Mouse (Mus musculus): ENCODE data around the gene Ethe1. TPM values are rescaled to one million over a fixed set of nuclear protein-coding genes. Genes with fewer than 3 reads are reported as not detected.

Ethe1 gene
- polyA plus RNA-seq, 2 experiments, result 19.9 to 30.7 TPM

DNA sequence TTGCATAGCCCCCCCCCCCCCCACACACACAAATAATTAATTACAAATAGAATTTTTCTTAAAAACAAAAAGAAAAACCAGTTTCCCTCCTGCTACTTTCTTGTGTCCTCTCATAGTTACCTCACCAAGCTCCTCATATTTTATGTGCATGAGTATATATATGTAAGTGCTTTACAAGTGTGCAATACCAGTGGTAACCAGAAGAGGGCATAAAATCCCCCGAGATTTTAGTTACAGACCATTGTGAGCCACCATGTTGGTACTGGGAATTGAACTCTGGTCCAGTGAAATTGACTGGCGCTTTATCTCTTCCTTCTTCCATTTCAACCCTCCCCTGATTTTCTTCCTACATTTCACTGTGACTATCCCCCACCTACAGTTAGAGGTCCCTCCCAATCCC lies 42.8 kb upstream of the Ethe1 start:
- H3K4me2 ChIP-seq (replicated peaks; ENCODE audit: low read depth, low read length, severe bottlenecking), result no peak overlapping the region
- H3K9ac ChIP-seq (ENCODE audit: low read depth, low read length, severe bottlenecking), result no peak overlapping the region
- H3K9me3 ChIP-seq (ENCODE audit: control insufficient read depth, low read length), result no peaks in the 10 kb centered on the region
- H3K36me3 ChIP-seq (ENCODE audit: control insufficient read depth, insufficient read depth, low read length), result peaks cover 14% of the 10 kb centered on the region
- no peak for TF ChIP-seq POLR2A (IDR thresholded peaks at IDR 0.05; ENCODE audit: borderline replicate concordance, extremely low read depth, insufficient read depth, insufficient read length)
- H3K27ac ChIP-seq (replicated peaks; ENCODE audit: low read depth, low read length), result no peak overlapping the region
- WGBS, result 82% methylated on average over 2 of the region's 2 CpGs
- ATAC-seq (ENCODE audit: low FRiP score, low read depth) (no peak), DNase-seq (ENCODE audit: low spot score) (no peak)
- no peaks in the 10 kb centered on the region for H3K27me3 ChIP-seq (ENCODE audit: control insufficient read depth, insufficient read depth, low read length)
- H3K4me3 ChIP-seq (replicated peaks; ENCODE audit: low read length), result no peak overlapping the region
- peaks cover 8% of the 10 kb centered on the region; the same call in 1 of the 2 replicates for H3K4me1 ChIP-seq (ENCODE audit: control insufficient read depth, insufficient read depth, low read length)

GRCm38 (mm10) chr7:24546068-24546614 lies 41.2 kb upstream of the Ethe1 start, which contains the start of the genes Pinlyp and Xrcc1:
Gene Pinlyp (minus strand): TSS chr7:24546118.
Gene Xrcc1 (plus strand): TSS chr7:24546289.
- no peak for ATAC-seq (ENCODE audit: low FRiP score, low read depth)
- WGBS, result 30% methylated on average over 13 of the region's 13 CpGs
- Histone ChIP-seq H3K4me1 (ENCODE audit: control insufficient read depth, insufficient read depth, low read length) (peaks cover 8% of the 10 kb centered on the region; the same call in 1 of the 2 replicates), H3K4me2 (replicated peaks; ENCODE audit: low read depth, low read length, severe bottlenecking) (peak within 1 kb of the TSS; percentile 65), H3K27ac (replicated peaks; ENCODE audit: low read depth, low read length) (peak within 1 kb of the TSS; percentile 58; the same call in 1 of the 2 replicates), H3K36me3 (ENCODE audit: control insufficient read depth, insufficient read depth, low read length) (peaks cover 27% of the 10 kb centered on the region), H3K27me3 (ENCODE audit: control insufficient read depth, insufficient read depth, low read length) (no peaks in the 10 kb centered on the region), H3K9ac (ENCODE audit: low read depth, low read length, severe bottlenecking) (peak within 1 kb of the TSS; percentile 74), H3K4me3 (replicated peaks; ENCODE audit: low read length) (peak within 1 kb of the TSS; percentile 80), H3K9me3 (ENCODE audit: control insufficient read depth, low read length) (no peaks in the 10 kb centered on the region)
- TF ChIP-seq POLR2A (IDR thresholded peaks at IDR 0.05; ENCODE audit: borderline replicate concordance, extremely low read depth, insufficient read depth, insufficient read length), result no peak
- DNase-seq (ENCODE audit: low spot score), result no peak

GRCm38 (mm10) chr7:24546634-24547389 lies 40.5 kb upstream of the Ethe1 start:
- Histone ChIP-seq H3K4me3 (replicated peaks; ENCODE audit: low read length) (peak overlapping the region; percentile 80), H3K9me3 (ENCODE audit: control insufficient read depth, low read length) (no peaks in the 10 kb centered on the region), H3K27ac (replicated peaks; ENCODE audit: low read depth, low read length) (peak overlapping the region; percentile 58; the same call in 1 of the 2 replicates), H3K4me2 (replicated peaks; ENCODE audit: low read depth, low read length, severe bottlenecking) (peak overlapping the region; percentile 65), H3K36me3 (ENCODE audit: control insufficient read depth, insufficient read depth, low read length) (peaks cover 33% of the 10 kb centered on the region), H3K9ac (ENCODE audit: low read depth, low read length, severe bottlenecking) (peak overlapping the region; percentile 74), H3K4me1 (ENCODE audit: control insufficient read depth, insufficient read depth, low read length) (peaks cover 8% of the 10 kb centered on the region; the same call in 1 of the 2 replicates), H3K27me3 (ENCODE audit: control insufficient read depth, insufficient read depth, low read length) (no peaks in the 10 kb centered on the region)
- DNase-seq (ENCODE audit: low spot score) (peak; percentile 99), ATAC-seq (ENCODE audit: low FRiP score, low read depth) (peak; percentile 98)
- WGBS, result under 1% methylated on average over 54 of the region's 57 CpGs
- 0 out of 2 replicates have a peak, but pooled peaks have one; percentile 76 for TF ChIP-seq POLR2A (IDR thresholded peaks at IDR 0.05; ENCODE audit: borderline replicate concordance, extremely low read depth, insufficient read depth, insufficient read length)

DNA sequence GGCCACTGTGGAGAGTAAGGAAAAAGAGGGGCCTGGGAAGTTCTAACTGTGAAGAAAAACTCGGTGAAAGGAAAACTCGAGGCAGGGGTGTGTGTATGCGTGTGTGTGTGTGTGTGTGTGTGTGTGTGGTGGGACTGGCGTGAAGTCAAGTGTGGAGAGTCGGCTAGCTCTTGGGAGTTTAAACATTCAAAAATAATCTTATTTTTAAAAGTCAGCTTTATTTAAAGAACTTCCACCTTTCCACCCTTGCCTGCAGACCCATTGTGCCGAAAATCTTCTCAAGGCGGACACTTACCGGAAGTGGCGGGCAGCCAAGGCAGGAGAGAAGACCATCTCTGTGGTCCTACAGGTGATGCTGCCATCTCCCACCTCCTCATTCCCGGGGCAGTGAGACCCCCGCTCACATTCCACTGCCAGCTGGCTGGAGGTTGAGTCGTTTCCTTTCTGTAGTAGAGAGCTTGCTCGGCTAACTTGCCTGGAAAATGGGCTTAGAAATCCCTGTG lies 39.8 kb upstream of the Ethe1 start:
- peak overlapping the region; percentile 80 for H3K4me3 ChIP-seq (replicated peaks; ENCODE audit: low read length)
- TF ChIP-seq POLR2A (IDR thresholded peaks at IDR 0.05; ENCODE audit: borderline replicate concordance, extremely low read depth, insufficient read depth, insufficient read length), result no peak
- H3K4me1 ChIP-seq (ENCODE audit: control insufficient read depth, insufficient read depth, low read length), result peaks cover 8% of the 10 kb centered on the region; the same call in 1 of the 2 replicates
- DNase-seq (ENCODE audit: low spot score) (no peak), ATAC-seq (ENCODE audit: low FRiP score, low read depth) (no peak)
- 31% methylated on average over 13 of the region's 13 CpGs for WGBS
- H3K4me2 ChIP-seq (replicated peaks; ENCODE audit: low read depth, low read length, severe bottlenecking), result peak overlapping the region; percentile 65
- H3K27me3 ChIP-seq (ENCODE audit: control insufficient read depth, insufficient read depth, low read length), result no peaks in the 10 kb centered on the region
- peaks cover 41% of the 10 kb centered on the region for H3K36me3 ChIP-seq (ENCODE audit: control insufficient read depth, insufficient read depth, low read length)
- H3K9ac ChIP-seq (ENCODE audit: low read depth, low read length, severe bottlenecking), result peak overlapping the region; percentile 74
- H3K9me3 ChIP-seq (ENCODE audit: control insufficient read depth, low read length), result no peaks in the 10 kb centered on the region
- peak overlapping the region; percentile 58; the same call in 1 of the 2 replicates for H3K27ac ChIP-seq (replicated peaks; ENCODE audit: low read depth, low read length)

GRCm38 (mm10) chr7:24551985-24552759 lies 35.2 kb upstream of the Ethe1 start:
- H3K9ac ChIP-seq (ENCODE audit: low read depth, low read length, severe bottlenecking), result no peak overlapping the region
- H3K4me3 ChIP-seq (replicated peaks; ENCODE audit: low read length), result no peak overlapping the region
- H3K4me1 ChIP-seq (ENCODE audit: control insufficient read depth, insufficient read depth, low read length), result peaks cover 4% of the 10 kb centered on the region; the same call in 1 of the 2 replicates
- H3K27ac ChIP-seq (replicated peaks; ENCODE audit: low read depth, low read length), result no peak overlapping the region
- DNase-seq (ENCODE audit: low spot score), result no peak
- 92% methylated on average over 12 of the region's 12 CpGs for WGBS
- TF ChIP-seq POLR2A (IDR thresholded peaks at IDR 0.05; ENCODE audit: borderline replicate concordance, extremely low read depth, insufficient read depth, insufficient read length), result no peak
- H3K9me3 ChIP-seq (ENCODE audit: control insufficient read depth, low read length), result no peaks in the 10 kb centered on the region
- no peak for ATAC-seq (ENCODE audit: low FRiP score, low read depth)
- no peak overlapping the region for H3K4me2 ChIP-seq (replicated peaks; ENCODE audit: low read depth, low read length, severe bottlenecking)
- H3K36me3 ChIP-seq (ENCODE audit: control insufficient read depth, insufficient read depth, low read length), result peaks cover 65% of the 10 kb centered on the region
- H3K27me3 ChIP-seq (ENCODE audit: control insufficient read depth, insufficient read depth, low read length), result no peaks in the 10 kb centered on the region

All from limb, embryonic 14.5 days (tissue).